Mouse (Mus musculus): Measurements from ENCODE around the gene Myrfl. TPM values are rescaled to one million over a fixed set of nuclear protein-coding genes. Genes with fewer than 3 reads are reported as not detected.

Gene Myrfl
- total RNA-seq (2014; fragmentation: Nextera tagmentation) (not detected in 2 replicates), total RNA-seq (2017) (0.11 TPM in 1 of 2 replicates, not detected in the other), polyA plus RNA-seq (2012) (not detected in 2 replicates)

- H3K9me3 ChIP-seq (replicated peaks) = no peaks in the 10 kb centered on the region
- H3K4me1 ChIP-seq (ENCODE audit: insufficient read depth, low read depth, low read length) = no peaks in the 10 kb centered on the region
- DNase-seq (ENCODE audit: low spot score) (no peak), ATAC-seq (ENCODE audit: extremely low read depth, insufficient number of reproducible peaks, low FRiP score, poor library complexity, severe bottlenecking) (no peak)
- TF ChIP-seq GATA2 (IDR thresholded peaks at IDR 0.05; ENCODE audit: borderline replicate concordance, low read depth, low read length) (no peak), CTCF (IDR thresholded peaks at IDR 0.05; ENCODE audit: low read depth, low read length) (no peak), TAL1 (conservative IDR thresholded peaks at IDR 0.05; ENCODE audit: low read depth, low read length) (no peak), POLR2AphosphoS5 (IDR thresholded peaks at IDR 0.05; ENCODE audit: insufficient replicate concordance, low read depth, low read length) (no peak), GATA1 (IDR thresholded peaks at IDR 0.05; ENCODE audit: borderline replicate concordance, low read length) (no peak)
- no peak within 1 kb of the TSS for H3K4me3 ChIP-seq (ENCODE audit: low read depth, low read length)
- H3K27me3 ChIP-seq (ENCODE audit: insufficient read depth, low read length) = no peaks in the 10 kb centered on the region
- no peaks in the 10 kb centered on the region for H3K36me3 ChIP-seq (replicated peaks)
These were observed at the start of gene Myrfl for GRCm38 (mm10) chr10:116896336-116897177. TSS of gene Myrfl (minus strand) at chr10:116896919.

- DNase-seq (ENCODE audit: low spot score) (no peak), ATAC-seq (ENCODE audit: extremely low read depth, insufficient number of reproducible peaks, low FRiP score, poor library complexity, severe bottlenecking) (no peak)
- no peak overlapping the region for H3K4me3 ChIP-seq (ENCODE audit: low read depth, low read length)
- H3K4me1 ChIP-seq (ENCODE audit: insufficient read depth, low read depth, low read length) = peaks cover 20% of the 10 kb centered on the region
- peaks cover 32% of the 10 kb centered on the region for H3K36me3 ChIP-seq (replicated peaks)
- peaks cover 6% of the 10 kb centered on the region for H3K9me3 ChIP-seq (replicated peaks)
- H3K27me3 ChIP-seq (ENCODE audit: insufficient read depth, low read length) = no peaks in the 10 kb centered on the region
- TF ChIP-seq TAL1 (conservative IDR thresholded peaks at IDR 0.05; ENCODE audit: low read depth, low read length) = no peak
- TF ChIP-seq POLR2AphosphoS5 (IDR thresholded peaks at IDR 0.05; ENCODE audit: insufficient replicate concordance, low read depth, low read length) = no peak
These were observed 48.2 kb upstream of the Myrfl start for GRCm38 (mm10) chr10:116944940-116945339.

GRCm38 (mm10) chr10:116944144-116944543 lies 47.4 kb upstream of the Myrfl start:
- Histone ChIP-seq H3K36me3 (replicated peaks) (peaks cover 36% of the 10 kb centered on the region), H3K9me3 (replicated peaks) (peaks cover 6% of the 10 kb centered on the region), H3K4me1 (ENCODE audit: insufficient read depth, low read depth, low read length) (peaks cover 15% of the 10 kb centered on the region), H3K4me3 (ENCODE audit: low read depth, low read length) (no peak overlapping the region), H3K27me3 (ENCODE audit: insufficient read depth, low read length) (no peaks in the 10 kb centered on the region)
- no peak for TF ChIP-seq GATA2 (IDR thresholded peaks at IDR 0.05; ENCODE audit: borderline replicate concordance, low read depth, low read length)
- no peak for TF ChIP-seq TAL1 (conservative IDR thresholded peaks at IDR 0.05; ENCODE audit: low read depth, low read length)
- no peak for TF ChIP-seq POLR2AphosphoS5 (IDR thresholded peaks at IDR 0.05; ENCODE audit: insufficient replicate concordance, low read depth, low read length)
- no peak for TF ChIP-seq CTCF (IDR thresholded peaks at IDR 0.05; ENCODE audit: low read depth, low read length)
- TF ChIP-seq GATA1 (IDR thresholded peaks at IDR 0.05; ENCODE audit: borderline replicate concordance, low read length) = no peak
- ATAC-seq (ENCODE audit: extremely low read depth, insufficient number of reproducible peaks, low FRiP score, poor library complexity, severe bottlenecking) (no peak), DNase-seq (ENCODE audit: low spot score) (no peak)

- Histone ChIP-seq H3K27me3 (ENCODE audit: insufficient read depth, low read length) (no peaks in the 10 kb centered on the region), H3K4me3 (ENCODE audit: low read depth, low read length) (no peak overlapping the region), H3K36me3 (replicated peaks) (peaks cover 47% of the 10 kb centered on the region), H3K9me3 (replicated peaks) (peaks cover 6% of the 10 kb centered on the region), H3K4me1 (ENCODE audit: insufficient read depth, low read depth, low read length) (peaks cover 8% of the 10 kb centered on the region)
- TF ChIP-seq GATA1 (IDR thresholded peaks at IDR 0.05; ENCODE audit: borderline replicate concordance, low read length) (no peak), TAL1 (conservative IDR thresholded peaks at IDR 0.05; ENCODE audit: low read depth, low read length) (no peak), GATA2 (IDR thresholded peaks at IDR 0.05; ENCODE audit: borderline replicate concordance, low read depth, low read length) (no peak), CTCF (IDR thresholded peaks at IDR 0.05; ENCODE audit: low read depth, low read length) (peak; percentile 33)
- no peak for DNase-seq (ENCODE audit: low spot score)
- no peak for ATAC-seq (ENCODE audit: extremely low read depth, insufficient number of reproducible peaks, low FRiP score, poor library complexity, severe bottlenecking)
These were observed 46.3 kb upstream of the Myrfl start for GRCm38 (mm10) chr10:116943025-116943424.

GRCm38 (mm10) chr10:116935028-116935427 lies 38.3 kb upstream of the Myrfl start:
- Histone ChIP-seq H3K4me1 (ENCODE audit: insufficient read depth, low read depth, low read length) (peaks cover 14% of the 10 kb centered on the region), H3K9me3 (replicated peaks) (no peaks in the 10 kb centered on the region), H3K27me3 (ENCODE audit: insufficient read depth, low read length) (no peaks in the 10 kb centered on the region), H3K4me3 (ENCODE audit: low read depth, low read length) (no peak overlapping the region), H3K36me3 (replicated peaks) (peaks cover 84% of the 10 kb centered on the region)
- no peak for TF ChIP-seq TAL1 (conservative IDR thresholded peaks at IDR 0.05; ENCODE audit: low read depth, low read length)
- TF ChIP-seq POLR2AphosphoS5 (IDR thresholded peaks at IDR 0.05; ENCODE audit: insufficient replicate concordance, low read depth, low read length) = no peak
- no peak for TF ChIP-seq GATA2 (IDR thresholded peaks at IDR 0.05; ENCODE audit: borderline replicate concordance, low read depth, low read length)
- no peak for TF ChIP-seq CTCF (IDR thresholded peaks at IDR 0.05; ENCODE audit: low read depth, low read length)
- no peak for TF ChIP-seq GATA1 (IDR thresholded peaks at IDR 0.05; ENCODE audit: borderline replicate concordance, low read length)
- DNase-seq (ENCODE audit: low spot score) (no peak), ATAC-seq (ENCODE audit: extremely low read depth, insufficient number of reproducible peaks, low FRiP score, poor library complexity, severe bottlenecking) (no peak)

GRCm38 (mm10) chr10:116933794-116934193 lies 37.1 kb upstream of the Myrfl start:
- Histone ChIP-seq H3K4me1 (ENCODE audit: insufficient read depth, low read depth, low read length) (peaks cover 14% of the 10 kb centered on the region), H3K27me3 (ENCODE audit: insufficient read depth, low read length) (no peaks in the 10 kb centered on the region), H3K4me3 (ENCODE audit: low read depth, low read length) (no peak overlapping the region), H3K36me3 (replicated peaks) (peaks cover 84% of the 10 kb centered on the region), H3K9me3 (replicated peaks) (no peaks in the 10 kb centered on the region)
- DNase-seq (ENCODE audit: low spot score) (no peak), ATAC-seq (ENCODE audit: extremely low read depth, insufficient number of reproducible peaks, low FRiP score, poor library complexity, severe bottlenecking) (no peak)
- no peak for TF ChIP-seq GATA2 (IDR thresholded peaks at IDR 0.05; ENCODE audit: borderline replicate concordance, low read depth, low read length)
- TF ChIP-seq GATA1 (IDR thresholded peaks at IDR 0.05; ENCODE audit: borderline replicate concordance, low read length) = no peak
- TF ChIP-seq CTCF (IDR thresholded peaks at IDR 0.05; ENCODE audit: low read depth, low read length) = no peak
- TF ChIP-seq POLR2AphosphoS5 (IDR thresholded peaks at IDR 0.05; ENCODE audit: insufficient replicate concordance, low read depth, low read length) = no peak
- no peak for TF ChIP-seq TAL1 (conservative IDR thresholded peaks at IDR 0.05; ENCODE audit: low read depth, low read length)
